8 mouse cellular contexts compared by ENCODE assay signal in genomic region chr5:148398451-148398765, GRCm38 (mm10). TPM values are rescaled to one million over a fixed set of nuclear protein-coding genes. Genes with fewer than 3 reads are reported as not detected.
DNase-seq lines count a peak whose midpoint lies in the region; ATAC-seq and TF ChIP-seq lines count a peak whose summit lies in the region.
"Had no signal": no experiment of that assay in that cellular context is flagged by ENCODE, and none has a peak within 500 bp of the region (broad histone marks: within the 10 kb centered on the region; RNA-seq: fewer than 3 reads in every experiment).

No protein-coding gene starts in this region.

- no peaks in the 10 kb centered on the region; the same call in 1 of the 2 replicates for H3K27me3 ChIP-seq in forebrain, embryonic 11.5 days (ENCODE audit: control insufficient read depth, insufficient read depth, low read length)
- H3K27me3 ChIP-seq in liver, embryonic 12.5 days (replicated peaks), result peaks cover 7% of the 10 kb centered on the region; the same call in 1 of the 2 replicates
- H3K27me3 ChIP-seq in kidney, adult 2 months (replicated peaks; ENCODE audit: control insufficient read depth, insufficient read depth, low read length), result no peaks in the 10 kb centered on the region

- no peak for TF ChIP-seq CTCF in kidney, adult 2 months (conservative IDR thresholded peaks at IDR 0.05; ENCODE audit: insufficient read depth, insufficient read length, low read depth, low read length)

- no peaks in the 10 kb centered on the region; the same call in 1 of the 2 replicates for H3K4me1 ChIP-seq in forebrain, embryonic 11.5 days (replicated peaks; ENCODE audit: control insufficient read depth, insufficient read depth, low read length)
- peaks cover 32% of the 10 kb centered on the region for H3K4me1 ChIP-seq in liver, embryonic 12.5 days
- H3K4me1 ChIP-seq in kidney, adult 2 months (ENCODE audit: control insufficient read depth, insufficient read depth, low read length), result no peaks in the 10 kb centered on the region; the same call in 1 of the 2 replicates

- peak overlapping the region; percentile 77 for H3K4me3 ChIP-seq in forebrain, embryonic 11.5 days (ENCODE audit: low read depth, low read length)
- H3K4me3 ChIP-seq in liver, embryonic 12.5 days, result peak overlapping the region; percentile 90
- no peak overlapping the region for H3K4me3 ChIP-seq in kidney, adult 2 months (ENCODE audit: insufficient read depth, low read depth, low read length)

- no peaks in the 10 kb centered on the region; the same call in 1 of the 2 replicates for H3K36me3 ChIP-seq in forebrain, embryonic 11.5 days (ENCODE audit: control insufficient read depth, insufficient read depth, low read length)
- peaks cover 33% of the 10 kb centered on the region for H3K36me3 ChIP-seq in liver, embryonic 12.5 days
- no peaks in the 10 kb centered on the region for H3K36me3 ChIP-seq in kidney, adult 2 months (ENCODE audit: control insufficient read depth, insufficient read depth, low read length)

- 66% methylated on average over 6 of the region's 6 CpGs for WGBS in forebrain, embryonic 11.5 days
- 19% methylated on average over 6 of the region's 6 CpGs for WGBS in liver, embryonic 12.5 days (ENCODE audit: insufficient replicate concordance)
- 56% methylated on average over 6 of the region's 6 CpGs for WGBS in kidney, adult 2 months

- H3K4me2 ChIP-seq in forebrain, embryonic 11.5 days (ENCODE audit: low read depth, low read length, severe bottlenecking), result peak overlapping the region; percentile 97
- peak overlapping the region; percentile 97 for H3K4me2 ChIP-seq in liver, embryonic 12.5 days

- no peak for ATAC-seq in forebrain, embryonic 11.5 days (replicated peaks; ENCODE audit: low FRiP score)
- no peak for ATAC-seq in liver, embryonic 12.5 days

- H3K9ac ChIP-seq in forebrain, embryonic 11.5 days (ENCODE audit: low read length), result peak overlapping the region; percentile 81; the same call in 1 of the 2 replicates
- peak overlapping the region; percentile 93 for H3K9ac ChIP-seq in liver, embryonic 12.5 days

- H3K9me3 ChIP-seq in forebrain, embryonic 11.5 days (ENCODE audit: control insufficient read depth, low read length), result no peaks in the 10 kb centered on the region
- no peaks in the 10 kb centered on the region for H3K9me3 ChIP-seq in liver, embryonic 12.5 days (replicated peaks)

- TF ChIP-seq POLR2A in kidney, adult 2 months (IDR thresholded peaks at IDR 0.05; ENCODE audit: low read depth, low read length), result no peak

- H3K27ac ChIP-seq in forebrain, embryonic 11.5 days (ENCODE audit: low read depth, low read length), result no peak overlapping the region
- peak overlapping the region; percentile 89; the same call in 1 of the 2 replicates for H3K27ac ChIP-seq in liver, embryonic 12.5 days
- no peak overlapping the region for H3K27ac ChIP-seq in kidney, adult 2 months (ENCODE audit: insufficient read depth, low read depth, low read length)

- DNase-seq in 3134 (ENCODE audit: extremely low read depth, insufficient read length, low spot score), result peak; percentile 44
- DNase-seq in 416B (ENCODE audit: low read depth), result peak; percentile 65
- no peak for DNase-seq in forebrain, embryonic 11.5 days (ENCODE audit: low spot score)
- no peak for DNase-seq in layer of hippocampus, postnatal 36 days
- no peak for DNase-seq in right cerebral cortex, adult 2 months (ENCODE audit: low spot score in 2 of 2)
- no peak for DNase-seq in kidney, adult 2 months
- DNase-seq: cerebellum, adult 11-12 months had no signal

RNA-seq across cellular contexts. Expression of gene Slc7a1, which starts 1.3 kb away (rescaled TPM):
- 28.1 and 32.9 TPM in 2 replicates for polyA plus RNA-seq in forebrain, embryonic 11.5 days (2014; fragmentation: Nextera tagmentation; extraction: Ambion mirVana)
- 28.8 and 30.2 TPM in 2 replicates for polyA plus RNA-seq in liver, embryonic 12.5 days (2016; fragmentation: Nextera tagmentation; extraction: Ambion mirVana)
- 10 to 100 TPM; 24.2 to 25.9 TPM for total RNA-seq in layer of hippocampus, postnatal 36 days (2021)
- 4.0 TPM in 2 replicates for polyA plus RNA-seq in kidney, adult 2 months (2012; rRNA removed)

Comparison
In these comparisons a context has a peak if more than half of its experiments do, and no peak if none do; other contexts are left out.
1. DNase-seq: peak in 3134 (single experiment) and 416B (single experiment); none in forebrain, embryonic 11.5 days (single experiment), layer of hippocampus, postnatal 36 days (0 of 2), right cerebral cortex, adult 2 months (0 of 2) and kidney, adult 2 months (single experiment).